Mouse (Mus musculus) limb, embryonic 14.5 days (tissue): ENCODE data around the gene Tnfrsf1b. TPM values are rescaled to one million over a fixed set of nuclear protein-coding genes. Genes with fewer than 3 reads are reported as not detected.

Experiments
- ATAC-seq: fragments of 200-750 bp; cut with Nextera tagmentation; 2 replicates; pipeline ENCODE4 v1.8.0; 2017; ENCODE audit warnings: low read depth, moderate number of reproducible peaks, moderate TSS enrichment; ENCODE audit not compliant: low FRiP score
- DNase-seq: peaks from one replicate; pipeline ENCODE4 v3.0.0-alpha.2; 2015; ENCODE audit warnings: low spot score
- H3K27ac ChIP-seq: fragments of 300-500 bp; sonication (generic); replicated peaks from 2 replicates; pipeline ENCODE4 v1.5.1; 2014; ENCODE audit warnings: low read depth, mild to moderate bottlenecking, low read length, moderate library complexity, mixed read lengths
- H3K27me3 ChIP-seq: fragments of 300-500 bp; sonication (generic); 2 replicates; pipeline ENCODE4 v1.6.1; 2014; ENCODE audit warnings: low read length, mixed read lengths; ENCODE audit not compliant: control insufficient read depth, insufficient read depth
- H3K36me3 ChIP-seq: fragments of 300-500 bp; sonication (generic); 2 replicates; pipeline ENCODE4 v1.6.1; 2014; ENCODE audit warnings: mild to moderate bottlenecking, low read length, moderate library complexity, mixed read lengths; ENCODE audit not compliant: control insufficient read depth, insufficient read depth
- H3K4me1 ChIP-seq: fragments of 300-500 bp; sonication (generic); 2 replicates; pipeline ENCODE4 v1.6.1; 2014; ENCODE audit warnings: antibody characterized with exemption, low read length, mixed read lengths; ENCODE audit not compliant: control insufficient read depth, insufficient read depth
- H3K4me2 ChIP-seq: fragments of 300-500 bp; sonication (generic); replicated peaks from 2 replicates; pipeline ENCODE4 v1.6.1; 2014; ENCODE audit warnings: low read depth, mild to moderate bottlenecking, low read length, moderate library complexity; ENCODE audit not compliant: severe bottlenecking
- H3K4me3 ChIP-seq: fragments of 300-500 bp; sonication (generic); replicated peaks from 2 replicates; pipeline ENCODE4 v1.5.1; 2014; ENCODE audit warnings: low read length
- H3K9ac ChIP-seq: fragments of 300-500 bp; sonication (generic); 2 replicates; pipeline ENCODE4 v1.6.1; 2014; ENCODE audit warnings: mild to moderate bottlenecking, low read depth, low read length, moderate library complexity; ENCODE audit not compliant: severe bottlenecking
- H3K9me3 ChIP-seq: fragments of 300-500 bp; sonication (generic); 2 replicates; pipeline ENCODE4 v1.6.1; 2016; ENCODE audit warnings: low read length; ENCODE audit not compliant: control insufficient read depth
- POLR2A ChIP-seq: fragments of 200-500 bp; IDR thresholded peaks from 2 replicates; pipeline ENCODE4 v1.8.0; 2012; ENCODE audit warnings: inconsistent platforms, mild to moderate bottlenecking, moderate library complexity, borderline replicate concordance; ENCODE audit not compliant: insufficient read depth, insufficient read length; ENCODE audit errors: extremely low read depth
- WGBS: fragments of 180-500 bp; shearing (Covaris S2); extraction: QIAGEN DNeasy Blood & Tissue Kit; methylation state at CpG from one replicate; pipeline ENCODE4 v1.1.7; 2014; 5-methylcytosine and 5-hydroxymethylcytosine counted together
- polyA plus RNA-seq, 2 experiments: library from polyadenylated mRNA; depleted of rRNA in 1 of 2; stranded (reverse) in 1 of 2; unstranded in 1 of 2; fragments of >200 nt; fragmentation: Nextera tagmentation in 1 of 2; extraction: Ambion mirVana in 1 of 2; gene quantifications; 2 replicates each; pipeline versions ENCODE4 v1.2.1 to v1.2.3; 2012 to 2014

The Tnfrsf1b gene
- polyA plus RNA-seq, 2 experiments, result 3.5 to 3.9 TPM

DNA sequence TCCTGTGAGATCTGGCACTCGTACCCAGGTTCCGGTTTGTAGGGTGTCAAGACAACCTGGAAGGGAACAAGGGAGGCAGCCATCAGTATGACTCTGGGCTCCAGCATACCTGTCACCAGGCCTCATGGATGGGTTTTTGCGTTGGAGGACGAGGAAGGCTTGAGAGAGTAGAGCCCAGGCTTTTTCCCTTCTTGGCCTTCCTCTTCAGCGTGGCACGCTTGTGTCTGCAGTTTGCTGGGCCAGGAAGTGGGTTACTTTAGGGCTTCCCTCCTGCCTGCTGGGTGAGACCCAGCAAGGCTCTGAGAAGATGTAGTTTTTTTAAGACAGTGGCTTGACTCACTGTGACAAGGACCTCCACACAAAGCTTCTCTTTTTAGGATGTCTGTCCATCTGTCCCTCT is 17.6 kb downstream of the Tnfrsf1b start:
- ATAC-seq (no peak), DNase-seq (no peak)
- 90% methylated on average over 6 of the region's 6 CpGs for WGBS
- Histone ChIP-seq H3K4me2 (no peak overlapping the region), H3K4me3 (no peak overlapping the region), H3K36me3 (no peaks in the 10 kb centered on the region), H3K27me3 (no peaks in the 10 kb centered on the region), H3K4me1 (no peaks in the 10 kb centered on the region), H3K9ac (no peak overlapping the region), H3K9me3 (no peaks in the 10 kb centered on the region), H3K27ac (no peak overlapping the region)
- no peak for TF ChIP-seq POLR2A

DNA sequence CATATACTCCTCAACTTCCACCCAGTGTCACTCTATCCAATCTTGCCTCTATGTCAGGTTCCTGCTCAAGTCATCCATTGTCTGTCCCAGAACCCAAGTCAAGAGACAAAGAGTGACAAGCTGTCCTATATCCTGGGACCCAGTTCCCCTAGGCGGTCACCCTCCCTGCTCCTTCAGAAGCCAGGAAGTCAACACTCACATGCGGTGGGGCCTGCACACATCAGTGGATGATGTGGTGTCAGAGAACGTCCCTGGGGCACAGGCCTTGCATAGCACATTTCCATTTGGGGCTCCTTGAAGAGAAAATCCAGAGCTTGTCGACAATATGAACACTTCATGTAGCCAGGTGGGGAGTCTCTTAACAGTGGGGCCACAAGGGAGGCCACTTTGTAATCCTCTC is 22.1 kb downstream of the Tnfrsf1b start:
- no peaks in the 10 kb centered on the region for H3K36me3 ChIP-seq
- ATAC-seq, result no peak
- H3K9me3 ChIP-seq, result no peaks in the 10 kb centered on the region
- no peak overlapping the region for H3K27ac ChIP-seq
- H3K9ac ChIP-seq, result no peak overlapping the region
- TF ChIP-seq POLR2A, result no peak
- no peak overlapping the region for H3K4me3 ChIP-seq
- H3K4me2 ChIP-seq, result no peak overlapping the region
- WGBS, result 86% methylated on average over 4 of the region's 4 CpGs
- no peak for DNase-seq
- H3K4me1 ChIP-seq, result no peaks in the 10 kb centered on the region
- no peaks in the 10 kb centered on the region for H3K27me3 ChIP-seq

DNA sequence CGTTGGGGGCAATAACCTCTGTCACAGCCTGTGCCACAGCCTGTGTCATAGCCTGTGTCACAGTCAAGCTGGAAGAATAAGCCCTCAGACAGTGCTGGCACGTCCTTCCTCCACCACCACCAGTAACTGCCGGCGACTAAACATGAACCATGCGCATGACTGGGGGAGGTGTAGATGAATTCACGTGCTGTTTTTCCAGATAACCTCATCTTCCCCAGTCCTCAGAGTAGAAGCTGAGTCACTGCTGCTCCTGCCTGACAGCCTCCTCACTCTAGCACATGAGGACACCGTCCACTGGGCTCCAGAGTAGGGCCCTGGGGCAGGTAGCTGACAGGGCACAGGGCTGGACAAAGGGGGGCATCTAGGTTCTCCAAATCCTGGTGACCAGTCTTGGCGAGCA is 24.6 kb downstream of the Tnfrsf1b start:
- no peak for TF ChIP-seq POLR2A
- DNase-seq (no peak), ATAC-seq (no peak)
- H3K4me3 ChIP-seq, result no peak overlapping the region
- H3K4me1 ChIP-seq, result no peaks in the 10 kb centered on the region
- H3K27me3 ChIP-seq, result no peaks in the 10 kb centered on the region
- H3K9ac ChIP-seq, result no peak overlapping the region
- no peak overlapping the region for H3K27ac ChIP-seq
- H3K4me2 ChIP-seq, result no peak overlapping the region
- no peaks in the 10 kb centered on the region for H3K9me3 ChIP-seq
- H3K36me3 ChIP-seq, result no peaks in the 10 kb centered on the region
- 70% methylated on average over 8 of the region's 8 CpGs for WGBS

DNA sequence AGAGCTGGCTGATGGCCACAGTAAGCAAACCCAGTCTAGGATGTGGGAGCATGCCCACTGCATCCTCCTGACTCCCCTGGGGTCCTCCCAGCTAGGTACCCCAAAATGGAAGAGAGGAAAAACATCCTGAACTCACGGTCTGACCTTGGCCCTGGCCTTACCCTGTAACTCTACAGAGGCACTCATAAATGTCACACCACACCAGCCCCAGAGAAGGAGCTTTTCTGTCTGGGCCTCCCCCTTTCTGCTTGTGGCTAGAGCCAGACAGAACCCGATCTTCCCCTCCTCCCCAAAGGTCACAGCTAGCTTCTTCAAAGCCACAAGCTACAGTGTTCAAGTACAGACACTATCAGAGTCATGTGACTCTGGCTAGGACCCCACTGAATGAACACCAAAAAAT is 25.3 kb downstream of the Tnfrsf1b start:
- Histone ChIP-seq H3K9me3 (no peaks in the 10 kb centered on the region), H3K4me3 (no peak overlapping the region), H3K36me3 (no peaks in the 10 kb centered on the region), H3K4me2 (no peak overlapping the region), H3K27me3 (no peaks in the 10 kb centered on the region), H3K4me1 (no peaks in the 10 kb centered on the region), H3K27ac (no peak overlapping the region), H3K9ac (no peak overlapping the region)
- WGBS, result 57% methylated on average over 2 of the region's 2 CpGs
- no peak for TF ChIP-seq POLR2A
- ATAC-seq (no peak), DNase-seq (no peak)

DNA sequence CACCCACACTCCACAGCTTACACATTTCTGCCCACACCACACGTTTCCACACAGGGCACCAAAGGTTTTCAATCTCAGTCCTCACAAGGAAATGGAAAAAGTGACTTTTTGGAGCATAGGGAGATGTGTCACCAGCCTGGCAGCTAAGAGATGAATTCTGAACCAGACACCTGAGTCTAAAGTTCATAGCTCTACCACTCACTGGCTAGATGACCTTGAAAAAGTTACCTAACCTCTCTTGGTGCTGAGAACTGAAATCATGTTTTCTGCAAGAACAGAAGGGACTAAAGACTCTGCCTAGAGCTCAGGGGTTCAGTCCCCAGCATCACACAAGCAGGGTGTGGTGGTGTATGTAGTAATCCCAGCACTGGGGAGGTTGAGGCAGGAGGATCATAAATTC is 26.7 kb downstream of the Tnfrsf1b start:
- ATAC-seq (no peak), DNase-seq (no peak)
- no peak for TF ChIP-seq POLR2A
- Histone ChIP-seq H3K27me3 (no peaks in the 10 kb centered on the region), H3K9ac (no peak overlapping the region), H3K36me3 (no peaks in the 10 kb centered on the region), H3K27ac (no peak overlapping the region), H3K4me1 (0 out of 2 replicates have a peak, but pooled peaks cover under 1% of the 10 kb centered on the region), H3K4me3 (no peak overlapping the region), H3K9me3 (no peaks in the 10 kb centered on the region), H3K4me2 (no peak overlapping the region)
- 80% methylated on average over 1 of the region's 1 CpGs for WGBS
